Mouse (Mus musculus) E14TG2a.4 (cell line): Measurements from ENCODE around the gene Gpr146.

ENCODE experiments used
- CTCF ChIP-seq: conservative IDR thresholded peaks from 2 replicates; pipeline ENCODE4 v1.5.1; 2014; ENCODE audit warnings: low read length
- POU5F1 ChIP-seq: IDR thresholded peaks from 2 replicates; pipeline ENCODE4 v1.6.1; 2014; ENCODE audit warnings: low read length, borderline replicate concordance

GRCm38 (mm10) chr5:139438440-139438839 is 60.9 kb downstream of the Gpr146 start:
- no peak for TF ChIP-seq CTCF
- TF ChIP-seq POU5F1 = no peak
